Mouse (Mus musculus): ENCODE data around the gene Qpct. TPM values are rescaled to one million over a fixed set of nuclear protein-coding genes. Genes with fewer than 3 reads are reported as not detected.
"Not testable (repeated sequence)": the region's sequence is repeated elsewhere in the genome, so short reads cannot be mapped to it uniquely, and the experiment has no call there.

The Qpct gene
- polyA plus RNA-seq, 2 experiments = 5.1 to 8.8 TPM

- no peaks in the 10 kb centered on the region for H3K9me3 ChIP-seq (ENCODE audit: control insufficient read depth, low read length)
- no peaks in the 10 kb centered on the region for H3K36me3 ChIP-seq (ENCODE audit: control insufficient read depth, insufficient read depth, low read length)
- no peak overlapping the region for H3K4me3 ChIP-seq (replicated peaks; ENCODE audit: low read length)
- H3K9ac ChIP-seq (ENCODE audit: low read depth, low read length, severe bottlenecking) = no peak overlapping the region
- TF ChIP-seq POLR2A (IDR thresholded peaks at IDR 0.05; ENCODE audit: borderline replicate concordance, extremely low read depth, insufficient read depth, insufficient read length) = no peak
- no peak overlapping the region for H3K27ac ChIP-seq (replicated peaks; ENCODE audit: low read depth, low read length)
- ATAC-seq (ENCODE audit: low FRiP score, low read depth) = no peak
- no peaks in the 10 kb centered on the region for H3K4me1 ChIP-seq (ENCODE audit: control insufficient read depth, insufficient read depth, low read length)
- no peak overlapping the region for H3K4me2 ChIP-seq (replicated peaks; ENCODE audit: low read depth, low read length, severe bottlenecking)
- no peak for DNase-seq (ENCODE audit: low spot score)
- H3K27me3 ChIP-seq (ENCODE audit: control insufficient read depth, insufficient read depth, low read length) = no peaks in the 10 kb centered on the region
- WGBS = 55% methylated on average over 6 of the region's 6 CpGs
Observed at GRCm38 (mm10) chr17:79108238-79108637, 56.5 kb downstream of the Qpct start.

- TF ChIP-seq POLR2A (IDR thresholded peaks at IDR 0.05; ENCODE audit: borderline replicate concordance, extremely low read depth, insufficient read depth, insufficient read length) = no peak
- WGBS = 72% methylated on average over 9 of the region's 9 CpGs
Observed at GRCm38 (mm10) chr17:79109576-79109975, 57.9 kb downstream of the Qpct start.

GRCm38 (mm10) chr17:79110936-79111348 is 59.2 kb downstream of the Qpct start:
- DNase-seq (ENCODE audit: low spot score) = peak; percentile 79
- H3K27ac ChIP-seq (replicated peaks; ENCODE audit: low read depth, low read length) = no peak overlapping the region
- TF ChIP-seq POLR2A (IDR thresholded peaks at IDR 0.05; ENCODE audit: borderline replicate concordance, extremely low read depth, insufficient read depth, insufficient read length) = no peak
- WGBS = 27% methylated on average over 5 of the region's 5 CpGs
- H3K27me3 ChIP-seq (ENCODE audit: control insufficient read depth, insufficient read depth, low read length) = no peaks in the 10 kb centered on the region
- 0 out of 2 replicates have a peak, but pooled peaks have one; percentile 41 for ATAC-seq (ENCODE audit: low FRiP score, low read depth)
- H3K4me3 ChIP-seq (replicated peaks; ENCODE audit: low read length) = no peak overlapping the region
- H3K4me2 ChIP-seq (replicated peaks; ENCODE audit: low read depth, low read length, severe bottlenecking) = no peak overlapping the region
- no peak overlapping the region for H3K9ac ChIP-seq (ENCODE audit: low read depth, low read length, severe bottlenecking)
- H3K4me1 ChIP-seq (ENCODE audit: control insufficient read depth, insufficient read depth, low read length) = no peaks in the 10 kb centered on the region
- H3K36me3 ChIP-seq (ENCODE audit: control insufficient read depth, insufficient read depth, low read length) = no peaks in the 10 kb centered on the region
- no peaks in the 10 kb centered on the region for H3K9me3 ChIP-seq (ENCODE audit: control insufficient read depth, low read length)

More at GRCm38 (mm10) chr17:79109576-79109975, 57.9 kb downstream of the Qpct start:
- Histone ChIP-seq H3K4me3 (replicated peaks; ENCODE audit: low read length) (no peak overlapping the region), H3K4me2 (replicated peaks; ENCODE audit: low read depth, low read length, severe bottlenecking) (no peak overlapping the region), H3K27ac (replicated peaks; ENCODE audit: low read depth, low read length) (no peak overlapping the region), H3K27me3 (ENCODE audit: control insufficient read depth, insufficient read depth, low read length) (no peaks in the 10 kb centered on the region), H3K9me3 (ENCODE audit: control insufficient read depth, low read length) (no peaks in the 10 kb centered on the region), H3K36me3 (ENCODE audit: control insufficient read depth, insufficient read depth, low read length) (no peaks in the 10 kb centered on the region), H3K4me1 (ENCODE audit: control insufficient read depth, insufficient read depth, low read length) (no peaks in the 10 kb centered on the region), H3K9ac (ENCODE audit: low read depth, low read length, severe bottlenecking) (no peak overlapping the region)
- ATAC-seq (ENCODE audit: low FRiP score, low read depth) (no peak), DNase-seq (ENCODE audit: low spot score) (no peak)

- not testable (repeated sequence) for H3K27ac ChIP-seq (replicated peaks; ENCODE audit: low read depth, low read length); H3K9ac ChIP-seq (ENCODE audit: low read depth, low read length, severe bottlenecking); H3K4me1 ChIP-seq (ENCODE audit: control insufficient read depth, insufficient read depth, low read length); DNase-seq (ENCODE audit: low spot score); H3K36me3 ChIP-seq (ENCODE audit: control insufficient read depth, insufficient read depth, low read length); ATAC-seq (ENCODE audit: low FRiP score, low read depth); H3K27me3 ChIP-seq (ENCODE audit: control insufficient read depth, insufficient read depth, low read length); H3K9me3 ChIP-seq (ENCODE audit: control insufficient read depth, low read length); H3K4me2 ChIP-seq (replicated peaks; ENCODE audit: low read depth, low read length, severe bottlenecking); H3K4me3 ChIP-seq (replicated peaks; ENCODE audit: low read length)
- 58% methylated on average over 9 of the region's 9 CpGs for WGBS
Observed at GRCm38 (mm10) chr17:79115248-79115647, 63.5 kb downstream of the Qpct start.

GRCm38 (mm10) chr17:79119066-79119465 is 67.4 kb downstream of the Qpct start:
- ATAC-seq (ENCODE audit: low FRiP score, low read depth) = no peak
- Histone ChIP-seq H3K27me3 (ENCODE audit: control insufficient read depth, insufficient read depth, low read length) (no peaks in the 10 kb centered on the region), H3K27ac (replicated peaks; ENCODE audit: low read depth, low read length) (no peak overlapping the region), H3K4me3 (replicated peaks; ENCODE audit: low read length) (no peak overlapping the region), H3K36me3 (ENCODE audit: control insufficient read depth, insufficient read depth, low read length) (no peaks in the 10 kb centered on the region), H3K9me3 (ENCODE audit: control insufficient read depth, low read length) (peaks cover 7% of the 10 kb centered on the region; the same call in 1 of the 2 replicates), H3K4me2 (replicated peaks; ENCODE audit: low read depth, low read length, severe bottlenecking) (no peak overlapping the region), H3K4me1 (ENCODE audit: control insufficient read depth, insufficient read depth, low read length) (no peaks in the 10 kb centered on the region), H3K9ac (ENCODE audit: low read depth, low read length, severe bottlenecking) (no peak overlapping the region)
- TF ChIP-seq POLR2A (IDR thresholded peaks at IDR 0.05; ENCODE audit: borderline replicate concordance, extremely low read depth, insufficient read depth, insufficient read length) = no peak
- 47% methylated on average over 1 of the region's 1 CpGs for WGBS
- no peak for DNase-seq (ENCODE audit: low spot score)

- Histone ChIP-seq H3K27me3 (ENCODE audit: control insufficient read depth, insufficient read depth, low read length) (no peaks in the 10 kb centered on the region), H3K4me3 (replicated peaks; ENCODE audit: low read length) (no peak overlapping the region), H3K9me3 (ENCODE audit: control insufficient read depth, low read length) (peaks cover 7% of the 10 kb centered on the region; the same call in 1 of the 2 replicates), H3K36me3 (ENCODE audit: control insufficient read depth, insufficient read depth, low read length) (no peaks in the 10 kb centered on the region), H3K4me2 (replicated peaks; ENCODE audit: low read depth, low read length, severe bottlenecking) (no peak overlapping the region), H3K9ac (ENCODE audit: low read depth, low read length, severe bottlenecking) (no peak overlapping the region), H3K4me1 (ENCODE audit: control insufficient read depth, insufficient read depth, low read length) (no peaks in the 10 kb centered on the region), H3K27ac (replicated peaks; ENCODE audit: low read depth, low read length) (no peak overlapping the region)
- TF ChIP-seq POLR2A (IDR thresholded peaks at IDR 0.05; ENCODE audit: borderline replicate concordance, extremely low read depth, insufficient read depth, insufficient read length) = no peak
- WGBS = 84% methylated on average over 3 of the region's 3 CpGs
- DNase-seq (ENCODE audit: low spot score) (no peak), ATAC-seq (ENCODE audit: low FRiP score, low read depth) (no peak)
Observed at GRCm38 (mm10) chr17:79120269-79120668, 68.6 kb downstream of the Qpct start.

Measured in limb, embryonic 14.5 days (tissue).